Mouse (Mus musculus): ENCODE measurements around the gene Slc22a5.

- no peak for TF ChIP-seq CTCF (IDR thresholded peaks at IDR 0.05; ENCODE audit: low read depth, low read length)
- TF ChIP-seq TAL1 (conservative IDR thresholded peaks at IDR 0.05; ENCODE audit: low read depth, low read length) = no peak
These were observed 71.9 kb downstream of the Slc22a5 start for GRCm38 (mm10) chr11:53819511-53819910.
